Mouse (Mus musculus) gastrocnemius, postnatal 10 days (tissue): ENCODE data around the gene Afmid. TPM values are rescaled to one million over a fixed set of nuclear protein-coding genes. Genes with fewer than 3 reads are reported as not detected.

Experiments used
- DNase-seq: peaks from one replicate; pipeline ENCODE4 v3.0.0; 2021; ENCODE audit warnings: mixed read lengths
- total RNA-seq, 2 experiments: library from RNA; stranded (reverse); gene quantifications; 2 replicates each; pipeline ENCODE4 v1.2.3; 2021

Gene Afmid
- total RNA-seq, 2 experiments from 2014 or later, result 5.1 to 5.3 TPM

GRCm38 (mm10) chr11:117848271-117848984 is 22.7 kb downstream of the Afmid start:
- DNase-seq, result peak; percentile 32

- DNase-seq, result peak; percentile 95
Measured at GRCm38 (mm10) chr11:117848985-117849671, 23.4 kb downstream of the Afmid start, which contains the start of gene Birc5. Gene Birc5 (plus strand): TSS chr11:117849251.

GRCm38 (mm10) chr11:117852875-117853274 is 27.2 kb downstream of the Afmid start:
- no peak for DNase-seq

- DNase-seq, result no peak
Measured at GRCm38 (mm10) chr11:117854241-117854640, 28.5 kb downstream of the Afmid start.

- no peak for DNase-seq
Measured at GRCm38 (mm10) chr11:117855360-117855759, 29.6 kb downstream of the Afmid start.

GRCm38 (mm10) chr11:117855975-117856374 is 30.3 kb downstream of the Afmid start:
- DNase-seq, result no peak

GRCm38 (mm10) chr11:117857462-117857861 is 31.7 kb downstream of the Afmid start:
- no peak for DNase-seq

GRCm38 (mm10) chr11:117858392-117858791 is 32.7 kb downstream of the Afmid start:
- DNase-seq, result no peak

- DNase-seq, result no peak
Measured at GRCm38 (mm10) chr11:117860601-117861000, 34.9 kb downstream of the Afmid start, which contains the start of gene Tmem235. Gene Tmem235 (plus strand): TSS chr11:117860752.

- no peak for DNase-seq
Measured at GRCm38 (mm10) chr11:117863174-117863856, 37.6 kb downstream of the Afmid start.

- DNase-seq, result no peak
Measured at GRCm38 (mm10) chr11:117864805-117865204, 39.1 kb downstream of the Afmid start.

- no peak for DNase-seq
Measured at GRCm38 (mm10) chr11:117865988-117866387, 40.3 kb downstream of the Afmid start.

GRCm38 (mm10) chr11:117870688-117871365 is 45.1 kb downstream of the Afmid start:
- peak; percentile 67 for DNase-seq

- no peak for DNase-seq
Measured at GRCm38 (mm10) chr11:117871376-117871775, 45.7 kb downstream of the Afmid start.

- no peak for DNase-seq
Measured at GRCm38 (mm10) chr11:117871911-117872584, 46.3 kb downstream of the Afmid start.

GRCm38 (mm10) chr11:117872861-117873608 is 47.3 kb downstream of the Afmid start, which contains the start of gene Tha1:
Gene Tha1 (minus strand): TSS chr11:117873481.
- peak; percentile 80 for DNase-seq

- DNase-seq, result no peak
Measured at GRCm38 (mm10) chr11:117874419-117874818, 48.7 kb downstream of the Afmid start.

GRCm38 (mm10) chr11:117875681-117876080 is 50.0 kb downstream of the Afmid start:
- DNase-seq, result no peak

GRCm38 (mm10) chr11:117877917-117878745 is 52.4 kb downstream of the Afmid start:
- DNase-seq, result peak; percentile 59

GRCm38 (mm10) chr11:117878892-117879291 is 53.2 kb downstream of the Afmid start:
- DNase-seq, result no peak
